Mouse (Mus musculus) layer of hippocampus, adult 8-10 months (tissue): Measurements from ENCODE around the gene Nceh1. TPM values are rescaled to one million over a fixed set of nuclear protein-coding genes. Genes with fewer than 3 reads are reported as not detected.
A peak's percentile ranks its signal among the peaks of the same experiment; 100 is the strongest.
"Not testable (repeated sequence)": the region's sequence is repeated elsewhere in the genome, so short reads cannot be mapped to it uniquely, and the experiment has no call there.

Source experiments
- DNase-seq, 2 experiments: peaks; one replicate each; pipeline ENCODE4 v3.0.0; 2022; ENCODE audit warnings: low spot score in 2 of 2
- total RNA-seq, 4 experiments: library from RNA; stranded (reverse); gene quantifications; 2 replicates each; pipeline ENCODE4 v1.2.4; 2022

Nceh1 gene
- total RNA-seq, 4 experiments from 2014 or later, result 106 to 125 (median 109) TPM

GRCm38 (mm10) chr3:27228530-27229309 lies 46.0 kb downstream of the Nceh1 start:
- no peak for DNase-seq

- DNase-seq, result no peak
Observed at GRCm38 (mm10) chr3:27233361-27233760, 50.6 kb downstream of the Nceh1 start.

- no peak for DNase-seq
Observed at GRCm38 (mm10) chr3:27233841-27234240, 51.1 kb downstream of the Nceh1 start.

- DNase-seq, result no peak
Observed at GRCm38 (mm10) chr3:27234976-27235375, 52.2 kb downstream of the Nceh1 start.

GRCm38 (mm10) chr3:27237226-27237625 lies 54.5 kb downstream of the Nceh1 start:
- peak in 1 of 2 experiments; percentile 31 for DNase-seq

GRCm38 (mm10) chr3:27238563-27238962 lies 55.8 kb downstream of the Nceh1 start:
- DNase-seq, result no peak

GRCm38 (mm10) chr3:27239568-27239967 lies 56.8 kb downstream of the Nceh1 start:
- DNase-seq, result no peak

GRCm38 (mm10) chr3:27241864-27242263 lies 59.1 kb downstream of the Nceh1 start:
- DNase-seq, result no peak

GRCm38 (mm10) chr3:27246166-27246565 lies 63.4 kb downstream of the Nceh1 start:
- DNase-seq, result no peak

- DNase-seq, result no peak
Observed at GRCm38 (mm10) chr3:27247785-27248184, 65.0 kb downstream of the Nceh1 start.

- no peak for DNase-seq
Observed at GRCm38 (mm10) chr3:27249030-27249429, 66.3 kb downstream of the Nceh1 start.

- no peak for DNase-seq
Observed at GRCm38 (mm10) chr3:27250936-27251335, 68.2 kb downstream of the Nceh1 start.

- DNase-seq, result no peak
Observed at GRCm38 (mm10) chr3:27258461-27258860, 75.7 kb downstream of the Nceh1 start.

- no peak for DNase-seq
Observed at GRCm38 (mm10) chr3:27260393-27260792, 77.6 kb downstream of the Nceh1 start.

GRCm38 (mm10) chr3:27267327-27267726 lies 84.6 kb downstream of the Nceh1 start:
- DNase-seq, result no peak

GRCm38 (mm10) chr3:27267887-27268286 lies 85.1 kb downstream of the Nceh1 start:
- no peak for DNase-seq

- no peak for DNase-seq
Observed at GRCm38 (mm10) chr3:27269151-27269550, 86.4 kb downstream of the Nceh1 start.

- DNase-seq, result no peak
Observed at GRCm38 (mm10) chr3:27270160-27270962, 87.6 kb downstream of the Nceh1 start.

- DNase-seq, result no peak
Observed at GRCm38 (mm10) chr3:27272926-27273745, 90.4 kb downstream of the Nceh1 start.

- DNase-seq, result not testable (repeated sequence)
Observed at GRCm38 (mm10) chr3:27279286-27279925, 96.6 kb downstream of the Nceh1 start.

- no peak for DNase-seq
Observed at GRCm38 (mm10) chr3:27280280-27280749, 97.5 kb downstream of the Nceh1 start.
